Mouse (Mus musculus) layer of hippocampus, adult 2 months (tissue): ENCODE data around the gene Lrr1. TPM values are rescaled to one million over a fixed set of nuclear protein-coding genes. Genes with fewer than 3 reads are reported as not detected.

ENCODE experiments used
- DNase-seq, 2 experiments: peaks; one replicate each; pipeline ENCODE4 v3.0.0; 2022; ENCODE audit warnings: low spot score in 2 of 2
- H3K27ac ChIP-seq: fragments of 200-600 bp; 2 replicates; pipeline ENCODE4 v1.8.1; 2022
- H3K4me3 ChIP-seq: fragments of 200-600 bp; 2 replicates; pipeline ENCODE4 v1.8.1; 2022; ENCODE audit warnings: mild to moderate bottlenecking
- CTCF ChIP-seq: fragments of 200-600 bp; conservative IDR thresholded peaks from 2 replicates; pipeline ENCODE4 v1.8.1; 2022; ENCODE audit warnings: antibody characterized with exemption, mild to moderate bottlenecking, moderate library complexity
- long read RNA-seq, 2 experiments: library from polyadenylated mRNA; stranded (forward); transcript quantifications; one replicate each; pipeline ENCODE4 v2.0.0; 2021; ENCODE audit warnings: borderline mapping rate in 2 of 2
- total RNA-seq, 2 experiments: library from RNA; stranded (reverse); gene quantifications; 2 replicates each; pipeline ENCODE4 v1.2.3; 2021

The Lrr1 gene
- total RNA-seq, result not detected
- long read RNA-seq, experiment 1, result 0 reads
- long read RNA-seq, experiment 2, result 0 reads

GRCm38 (mm10) chr12:69168461-69169106, at the start of gene Lrr1:
Gene Lrr1 (plus strand): TSS chr12:69168814.
- H3K27ac ChIP-seq, result peak within 1 kb of the TSS; percentile 98
- TF ChIP-seq CTCF, result no peak
- H3K4me3 ChIP-seq, result peak within 1 kb of the TSS; percentile 83
- peak; percentile 67 to 77 for DNase-seq

GRCm38 (mm10) chr12:69119908-69120307, 48.7 kb upstream of the Lrr1 start:
- Histone ChIP-seq H3K4me3 (no peak overlapping the region), H3K27ac (no peak overlapping the region)
- TF ChIP-seq CTCF, result no peak
- DNase-seq, result no peak

DNA sequence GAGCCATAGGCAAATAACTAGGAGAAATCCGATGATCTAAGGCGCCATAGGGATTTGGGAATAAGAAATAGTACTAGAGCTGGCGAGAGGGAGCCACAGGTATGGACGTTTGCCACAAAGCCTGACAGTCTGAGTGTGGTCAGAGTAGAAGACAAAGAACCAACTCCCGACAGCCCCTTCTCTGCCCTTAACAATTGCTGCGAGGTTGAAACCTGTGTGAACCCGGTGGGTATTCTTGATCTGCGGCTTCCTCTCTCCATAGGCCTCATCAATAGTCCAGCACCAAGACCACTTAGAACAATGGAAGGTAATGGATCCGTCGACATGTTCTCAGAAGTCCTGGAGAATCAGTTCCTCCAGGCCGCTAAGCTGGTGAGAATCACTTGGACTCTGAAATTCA, 45.8 kb upstream of the Lrr1 start:
- Histone ChIP-seq H3K27ac (no peak overlapping the region), H3K4me3 (no peak overlapping the region)
- DNase-seq, result no peak
- no peak for TF ChIP-seq CTCF

- no peak overlapping the region for H3K27ac ChIP-seq
Measured at GRCm38 (mm10) chr12:69125066-69125465, 43.5 kb upstream of the Lrr1 start.

DNA sequence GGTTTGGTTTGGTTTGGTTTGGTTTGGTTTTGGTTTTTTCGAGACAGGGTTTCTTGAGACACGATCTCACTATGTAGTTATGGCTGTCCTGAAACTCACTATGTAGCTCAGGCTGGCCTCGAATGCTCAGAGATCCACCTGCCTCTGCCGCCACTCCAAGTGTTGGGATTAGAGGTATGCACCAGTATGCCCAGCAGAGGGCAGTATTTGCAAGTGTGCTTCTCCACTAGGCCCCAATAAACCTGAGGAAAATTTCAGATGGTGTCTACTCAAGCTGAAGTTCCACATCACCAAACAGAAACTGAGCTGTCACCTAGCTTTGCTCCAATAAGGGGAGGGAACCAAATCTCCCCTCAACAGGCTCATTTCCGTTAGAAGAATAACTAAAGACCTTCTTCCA, 41.4 kb upstream of the Lrr1 start:
- DNase-seq, result no peak
- no peak overlapping the region for H3K27ac ChIP-seq
- H3K4me3 ChIP-seq, result no peak overlapping the region
- TF ChIP-seq CTCF, result peak; percentile 72

More at GRCm38 (mm10) chr12:69125066-69125465, 43.5 kb upstream of the Lrr1 start:
- no peak for DNase-seq
- H3K4me3 ChIP-seq, result no peak overlapping the region
- TF ChIP-seq CTCF, result no peak

- no peak overlapping the region for H3K27ac ChIP-seq
- no peak for DNase-seq
- no peak for TF ChIP-seq CTCF
- no peak overlapping the region for H3K4me3 ChIP-seq
Measured at GRCm38 (mm10) chr12:69127626-69128025, 41.0 kb upstream of the Lrr1 start.

DNA sequence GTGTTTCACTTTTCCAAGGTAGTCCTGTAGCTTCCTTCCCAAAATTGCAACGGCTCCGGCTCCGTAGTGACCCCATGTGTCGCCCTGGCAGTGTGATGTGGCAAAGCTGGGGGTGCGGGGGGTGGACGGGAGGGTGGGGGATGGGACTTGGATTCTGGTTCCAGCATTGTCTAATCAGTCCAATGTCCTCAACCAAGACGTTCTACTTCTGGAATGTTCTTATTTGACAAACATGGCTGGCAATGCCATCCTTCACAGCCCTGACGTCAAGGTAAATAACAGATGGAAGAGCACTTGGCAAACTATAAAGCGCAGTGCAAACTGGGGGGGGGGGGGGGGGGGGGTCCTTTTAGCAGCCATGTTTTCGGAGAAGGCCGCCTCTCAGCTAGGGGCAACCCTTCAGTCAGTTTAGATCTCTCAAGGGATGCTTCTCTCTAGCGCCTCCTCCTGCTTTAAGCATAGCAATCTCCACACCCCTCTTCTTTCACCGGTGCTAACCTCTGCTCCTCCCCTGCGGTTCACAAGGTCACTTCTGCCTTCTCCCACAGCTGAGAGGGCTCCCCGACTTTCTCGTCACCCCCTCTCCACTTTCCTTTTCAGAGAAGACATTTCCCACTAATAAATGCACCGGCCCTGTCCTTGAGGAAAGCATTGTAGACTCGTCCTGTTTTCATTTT, 38.8 kb upstream of the Lrr1 start:
- Histone ChIP-seq H3K4me3 (no peak overlapping the region), H3K27ac (no peak overlapping the region)
- DNase-seq, result no peak
- no peak for TF ChIP-seq CTCF

GRCm38 (mm10) chr12:69130486-69130885, 38.1 kb upstream of the Lrr1 start:
- Histone ChIP-seq H3K27ac (no peak overlapping the region), H3K4me3 (no peak overlapping the region)
- no peak for DNase-seq
- TF ChIP-seq CTCF, result no peak

DNA sequence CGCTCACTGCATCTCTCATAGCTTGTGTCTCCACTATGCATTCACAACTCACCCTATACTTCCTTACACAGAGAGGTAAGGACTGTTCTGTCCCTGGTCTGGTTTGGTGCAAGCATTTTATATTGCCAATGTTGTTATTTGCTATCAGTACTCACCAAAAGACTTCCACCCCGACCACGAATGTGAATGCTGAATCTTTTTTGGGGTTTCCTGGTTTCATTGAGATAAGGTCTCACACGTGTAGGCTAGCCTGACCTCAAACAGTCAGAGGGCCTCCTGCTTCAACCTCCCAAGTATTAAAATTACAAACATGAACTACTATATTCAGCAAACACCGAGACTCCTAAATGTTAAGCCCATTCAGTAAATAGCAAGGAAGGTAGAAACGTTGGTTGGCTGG, 37.3 kb upstream of the Lrr1 start:
- H3K4me3 ChIP-seq, result no peak overlapping the region
- no peak overlapping the region for H3K27ac ChIP-seq
- DNase-seq, result no peak
- no peak for TF ChIP-seq CTCF

DNA sequence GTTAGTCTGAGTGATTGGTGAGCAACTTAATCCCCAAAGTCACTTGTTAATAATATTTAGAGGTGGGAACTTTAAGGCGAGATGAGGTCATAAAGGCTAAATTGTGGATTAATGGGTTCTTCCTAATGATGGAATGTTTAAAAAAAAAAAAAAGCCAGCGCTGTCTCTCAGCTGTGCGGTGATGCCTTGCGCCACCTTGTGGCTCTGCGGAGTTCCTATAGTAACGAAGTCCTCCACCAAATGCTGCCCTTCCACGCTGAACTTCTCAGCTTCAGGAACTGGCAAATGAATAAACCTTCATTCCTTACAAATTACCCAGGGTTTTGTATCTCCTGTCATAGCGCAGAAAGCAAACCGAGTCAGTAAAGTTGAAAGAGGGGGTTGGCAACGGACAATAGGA, 36.6 kb upstream of the Lrr1 start:
- DNase-seq, result peak; percentile 18 to 51
- H3K4me3 ChIP-seq, result no peak overlapping the region
- peak; percentile 92 for TF ChIP-seq CTCF
- no peak overlapping the region for H3K27ac ChIP-seq

GRCm38 (mm10) chr12:69139201-69139600, 29.4 kb upstream of the Lrr1 start:
- H3K27ac ChIP-seq, result no peak overlapping the region
- no peak for TF ChIP-seq CTCF
- no peak for DNase-seq
- no peak overlapping the region for H3K4me3 ChIP-seq

DNA sequence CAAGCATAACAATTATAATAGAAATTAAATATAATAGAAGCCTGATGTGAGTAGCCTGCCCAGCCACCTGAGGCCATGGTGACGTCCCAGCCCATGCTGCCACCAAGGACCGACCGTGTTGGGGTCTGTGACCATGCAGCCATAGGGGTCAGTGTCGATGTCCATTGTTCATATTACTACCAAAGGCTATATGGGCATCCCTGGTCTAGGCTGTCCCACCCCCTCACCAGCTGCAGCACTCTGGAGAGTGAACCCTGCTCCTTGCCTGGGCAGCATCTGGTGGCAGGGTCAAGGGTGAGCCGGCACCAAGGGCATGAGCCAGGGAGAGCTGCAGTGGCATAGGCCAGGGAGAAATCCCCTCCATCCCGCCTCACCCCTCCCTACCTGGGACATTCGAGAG, 28.8 kb upstream of the Lrr1 start:
- DNase-seq, result no peak
- H3K27ac ChIP-seq, result no peak overlapping the region
- H3K4me3 ChIP-seq, result no peak overlapping the region
- no peak for TF ChIP-seq CTCF

- no peak overlapping the region for H3K4me3 ChIP-seq
Measured at GRCm38 (mm10) chr12:69143460-69143859, 25.2 kb upstream of the Lrr1 start.

GRCm38 (mm10) chr12:69147166-69147735, 21.4 kb upstream of the Lrr1 start:
- H3K27ac ChIP-seq, result no peak overlapping the region
- no peak for DNase-seq
- no peak overlapping the region for H3K4me3 ChIP-seq
- no peak for TF ChIP-seq CTCF

More at GRCm38 (mm10) chr12:69143460-69143859, 25.2 kb upstream of the Lrr1 start:
- no peak overlapping the region for H3K27ac ChIP-seq
- no peak for TF ChIP-seq CTCF
- no peak for DNase-seq
